Mouse (Mus musculus) embryonic facial prominence, embryonic 14.5 days (tissue): ENCODE measurements around the gene Gm21913. TPM values are rescaled to one million over a fixed set of nuclear protein-coding genes. Genes with fewer than 3 reads are reported as not detected.
"Not testable (repeated sequence)": the region's sequence is repeated elsewhere in the genome, so short reads cannot be mapped to it uniquely, and the experiment has no call there.

ENCODE experiments used
- ATAC-seq: fragments of 200-750 bp; cut with Nextera tagmentation; 2 replicates; pipeline ENCODE4 v1.8.0; 2017; ENCODE audit warnings: low read depth, moderate number of reproducible peaks, moderate TSS enrichment
- DNase-seq: peaks from one replicate; pipeline ENCODE4 v3.0.0-alpha.2; 2015; ENCODE audit warnings: low spot score
- H3K27ac ChIP-seq: fragments of 300-500 bp; sonication (generic); replicated peaks from 2 replicates; pipeline ENCODE4 v1.5.1; 2014; ENCODE audit warnings: low read depth, mild to moderate bottlenecking, low read length, moderate library complexity
- H3K27me3 ChIP-seq: fragments of 300-500 bp; sonication (generic); replicated peaks from 2 replicates; pipeline ENCODE4 v1.6.1; 2014; ENCODE audit warnings: low read length; ENCODE audit not compliant: control insufficient read depth, insufficient read depth
- H3K36me3 ChIP-seq: fragments of 300-500 bp; sonication (generic); 2 replicates; pipeline ENCODE4 v1.6.1; 2014; ENCODE audit warnings: low read length, mixed read lengths; ENCODE audit not compliant: control insufficient read depth, insufficient read depth
- H3K4me1 ChIP-seq: fragments of 300-500 bp; sonication (generic); 2 replicates; pipeline ENCODE4 v1.6.1; 2014; ENCODE audit warnings: antibody characterized with exemption, low read length; ENCODE audit not compliant: control insufficient read depth, insufficient read depth
- H3K4me2 ChIP-seq: fragments of 300-500 bp; sonication (generic); 2 replicates; pipeline ENCODE4 v1.6.1; 2014; ENCODE audit warnings: low read depth, mild to moderate bottlenecking, low read length, moderate library complexity, mixed read lengths
- H3K4me3 ChIP-seq: fragments of 300-500 bp; sonication (generic); 2 replicates; pipeline ENCODE4 v1.5.1; 2014; ENCODE audit warnings: low read depth, mild to moderate bottlenecking, low read length
- H3K9ac ChIP-seq: fragments of 300-500 bp; sonication (generic); 2 replicates; pipeline ENCODE4 v1.6.1; 2014; ENCODE audit warnings: low read depth, mild to moderate bottlenecking, low read length, moderate library complexity, mixed read lengths
- H3K9me3 ChIP-seq: fragments of 300-500 bp; sonication (generic); 2 replicates; pipeline ENCODE4 v1.6.1; 2016; ENCODE audit warnings: low read length; ENCODE audit not compliant: control insufficient read depth
- WGBS: fragments of 180-500 bp; shearing (Covaris S2); extraction: QIAGEN DNeasy Blood & Tissue Kit; methylation state at CpG from one replicate; pipeline ENCODE4 v1.1.7; 2014; 5-methylcytosine and 5-hydroxymethylcytosine counted together
- polyA plus RNA-seq: library from polyadenylated mRNA; unstranded; fragments of >200 nt; fragmentation: Nextera tagmentation; extraction: Ambion mirVana; gene quantifications from 2 replicates; pipeline ENCODE4 v1.2.1, GENCODE M21; 2014

Gm21913 gene
- polyA plus RNA-seq = not detected in 2 replicates

DNA sequence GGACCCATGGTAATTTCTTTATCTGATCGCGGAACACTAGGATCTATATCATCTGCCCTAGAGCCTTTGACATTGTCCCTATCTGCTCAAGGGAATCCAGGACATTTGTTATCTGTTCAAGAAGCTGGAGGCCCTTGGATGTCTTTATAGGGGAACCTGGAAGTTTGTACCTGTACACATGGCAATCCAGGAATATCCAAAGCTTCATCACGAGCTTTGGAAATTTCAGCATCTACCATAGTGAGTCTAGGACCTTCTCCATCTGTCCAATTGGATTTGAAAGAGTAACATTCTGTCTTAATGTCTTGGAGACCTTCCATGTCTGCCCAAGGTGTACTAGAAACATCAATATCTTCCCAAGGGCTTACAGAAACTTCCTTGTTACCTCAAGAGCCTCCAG is at the start of gene Gm21913:
Gene Gm21913 (plus strand): TSS at position 301 of the 400 bp plus-strand sequence.
- not testable (repeated sequence) for ATAC-seq, H3K4me2 ChIP-seq, H3K4me1 ChIP-seq, H3K9ac ChIP-seq, H3K4me3 ChIP-seq, DNase-seq, H3K27me3 ChIP-seq, H3K9me3 ChIP-seq, H3K36me3 ChIP-seq, H3K27ac ChIP-seq
- WGBS = no CpG with 5 or more reads among the region's 3 CpGs

Other genes with a start within 250 kb of the Gm21913 start
- not detected in 2 replicates for gene Gm29110, start 153.4 kb upstream of the Gm21913 start, polyA plus RNA-seq